Mouse (Mus musculus): Measurements from ENCODE around the gene 1110059E24Rik. TPM values are rescaled to one million over a fixed set of nuclear protein-coding genes. Genes with fewer than 3 reads are reported as not detected.
"Not testable (repeated sequence)": the region's sequence is repeated elsewhere in the genome, so short reads cannot be mapped to it uniquely, and the experiment has no call there.

1110059E24Rik gene
- polyA plus RNA-seq, 1 experiment from 2014 or later = 59.4 TPM

GRCm38 (mm10) chr19:21646142-21646541 lies 6.6 kb downstream of the 1110059E24Rik start:
- no peaks in the 10 kb centered on the region for H3K27me3 ChIP-seq
- WGBS = 78% methylated on average over 6 of the region's 6 CpGs
- no peak for ATAC-seq (ENCODE audit: insufficient number of reproducible peaks, insufficient read depth, low FRiP score, low TSS enrichment, low read depth)
- H3K4me1 ChIP-seq = peaks cover 10% of the 10 kb centered on the region
- no peaks in the 10 kb centered on the region for H3K36me3 ChIP-seq
- H3K9me3 ChIP-seq = no peaks in the 10 kb centered on the region
- no peak overlapping the region for H3K4me3 ChIP-seq
- H3K9ac ChIP-seq = no peak overlapping the region
- no peak overlapping the region for H3K4me2 ChIP-seq
- no peak overlapping the region for H3K27ac ChIP-seq

- no peaks in the 10 kb centered on the region for H3K36me3 ChIP-seq
- 67% methylated on average over 4 of the region's 4 CpGs for WGBS
Measured at GRCm38 (mm10) chr19:21645301-21645700, 7.5 kb downstream of the 1110059E24Rik start.

GRCm38 (mm10) chr19:21643935-21644334 lies 8.8 kb downstream of the 1110059E24Rik start:
- Histone ChIP-seq H3K4me3 (no peak overlapping the region), H3K9ac (no peak overlapping the region), H3K4me2 (no peak overlapping the region), H3K4me1 (peaks cover 5% of the 10 kb centered on the region; the same call in 1 of the 2 replicates), H3K27ac (no peak overlapping the region), H3K9me3 (no peaks in the 10 kb centered on the region), H3K36me3 (no peaks in the 10 kb centered on the region), H3K27me3 (no peaks in the 10 kb centered on the region)
- ATAC-seq (ENCODE audit: insufficient number of reproducible peaks, insufficient read depth, low FRiP score, low TSS enrichment, low read depth) = no peak
- WGBS = 90% methylated on average over 1 of the region's 1 CpGs

More at GRCm38 (mm10) chr19:21645301-21645700, 7.5 kb downstream of the 1110059E24Rik start:
- Histone ChIP-seq H3K4me2 (no peak overlapping the region), H3K27me3 (no peaks in the 10 kb centered on the region), H3K27ac (no peak overlapping the region), H3K9ac (no peak overlapping the region), H3K4me1 (peaks cover 5% of the 10 kb centered on the region; the same call in 1 of the 2 replicates), H3K4me3 (no peak overlapping the region), H3K9me3 (no peaks in the 10 kb centered on the region)
- ATAC-seq (ENCODE audit: insufficient number of reproducible peaks, insufficient read depth, low FRiP score, low TSS enrichment, low read depth) = no peak

GRCm38 (mm10) chr19:21637672-21638071 lies 15.1 kb downstream of the 1110059E24Rik start:
- no peak for ATAC-seq (ENCODE audit: insufficient number of reproducible peaks, insufficient read depth, low FRiP score, low TSS enrichment, low read depth)
- H3K4me2 ChIP-seq = no peak overlapping the region
- peaks cover 3% of the 10 kb centered on the region; the same call in 1 of the 2 replicates for H3K9me3 ChIP-seq
- no peak overlapping the region for H3K4me3 ChIP-seq
- no peak overlapping the region for H3K27ac ChIP-seq
- no peaks in the 10 kb centered on the region for H3K36me3 ChIP-seq
- H3K4me1 ChIP-seq = no peaks in the 10 kb centered on the region
- H3K27me3 ChIP-seq = no peaks in the 10 kb centered on the region
- no peak overlapping the region for H3K9ac ChIP-seq
- WGBS = 81% methylated on average over 7 of the region's 7 CpGs

- Histone ChIP-seq H3K4me2 (no peak overlapping the region), H3K9ac (no peak overlapping the region), H3K4me3 (no peak overlapping the region), H3K4me1 (no peaks in the 10 kb centered on the region), H3K9me3 (peaks cover 3% of the 10 kb centered on the region; the same call in 1 of the 2 replicates), H3K27ac (no peak overlapping the region), H3K36me3 (no peaks in the 10 kb centered on the region), H3K27me3 (no peaks in the 10 kb centered on the region)
- 79% methylated on average over 3 of the region's 3 CpGs for WGBS
- no peak for ATAC-seq (ENCODE audit: insufficient number of reproducible peaks, insufficient read depth, low FRiP score, low TSS enrichment, low read depth)
Measured at GRCm38 (mm10) chr19:21636907-21637306, 15.9 kb downstream of the 1110059E24Rik start.

- H3K9me3 ChIP-seq = peaks cover 3% of the 10 kb centered on the region; the same call in 1 of the 2 replicates
- H3K4me3 ChIP-seq = no peak overlapping the region
- H3K4me2 ChIP-seq = no peak overlapping the region
- no peaks in the 10 kb centered on the region; the same call in 1 of the 2 replicates for H3K4me1 ChIP-seq
- WGBS = 79% methylated on average over 2 of the region's 2 CpGs
- H3K27me3 ChIP-seq = no peaks in the 10 kb centered on the region
- no peak overlapping the region for H3K27ac ChIP-seq
- no peaks in the 10 kb centered on the region for H3K36me3 ChIP-seq
- no peak for ATAC-seq (ENCODE audit: insufficient number of reproducible peaks, insufficient read depth, low FRiP score, low TSS enrichment, low read depth)
- no peak overlapping the region for H3K9ac ChIP-seq
Measured at GRCm38 (mm10) chr19:21635406-21635805, 17.4 kb downstream of the 1110059E24Rik start.

- no peak for ATAC-seq (ENCODE audit: insufficient number of reproducible peaks, insufficient read depth, low FRiP score, low TSS enrichment, low read depth)
- H3K27ac ChIP-seq = no peak overlapping the region
- H3K9me3 ChIP-seq = no peaks in the 10 kb centered on the region
- H3K4me1 ChIP-seq = no peaks in the 10 kb centered on the region; the same call in 1 of the 2 replicates
- H3K4me2 ChIP-seq = no peak overlapping the region
- H3K36me3 ChIP-seq = no peaks in the 10 kb centered on the region
- 59% methylated on average over 14 of the region's 14 CpGs for WGBS
- no peaks in the 10 kb centered on the region for H3K27me3 ChIP-seq
- H3K9ac ChIP-seq = no peak overlapping the region
- no peak overlapping the region for H3K4me3 ChIP-seq
Measured at GRCm38 (mm10) chr19:21630656-21631331, 22.0 kb downstream of the 1110059E24Rik start.

- Histone ChIP-seq H3K27ac (no peak overlapping the region), H3K9ac (no peak overlapping the region), H3K27me3 (no peaks in the 10 kb centered on the region), H3K4me2 (no peak overlapping the region), H3K4me1 (no peaks in the 10 kb centered on the region; the same call in 1 of the 2 replicates), H3K9me3 (no peaks in the 10 kb centered on the region), H3K4me3 (no peak overlapping the region), H3K36me3 (no peaks in the 10 kb centered on the region)
- no peak for ATAC-seq (ENCODE audit: insufficient number of reproducible peaks, insufficient read depth, low FRiP score, low TSS enrichment, low read depth)
- WGBS = 30% methylated on average over 1 of the region's 1 CpGs
Measured at GRCm38 (mm10) chr19:21629501-21629900, 23.3 kb downstream of the 1110059E24Rik start.

GRCm38 (mm10) chr19:21629030-21629429 lies 23.7 kb downstream of the 1110059E24Rik start:
- Histone ChIP-seq H3K36me3 (no peaks in the 10 kb centered on the region), H3K9ac (no peak overlapping the region), H3K27me3 (no peaks in the 10 kb centered on the region), H3K4me3 (no peak overlapping the region), H3K27ac (no peak overlapping the region), H3K4me2 (no peak overlapping the region), H3K4me1 (no peaks in the 10 kb centered on the region; the same call in 1 of the 2 replicates), H3K9me3 (no peaks in the 10 kb centered on the region)
- no peak for ATAC-seq (ENCODE audit: insufficient number of reproducible peaks, insufficient read depth, low FRiP score, low TSS enrichment, low read depth)
- WGBS = 92% methylated on average over 1 of the region's 1 CpGs

- not testable (repeated sequence) for H3K4me2 ChIP-seq; H3K4me3 ChIP-seq; H3K4me1 ChIP-seq; H3K27ac ChIP-seq; H3K36me3 ChIP-seq; H3K27me3 ChIP-seq; H3K9me3 ChIP-seq; ATAC-seq (ENCODE audit: insufficient number of reproducible peaks, insufficient read depth, low FRiP score, low TSS enrichment, low read depth); H3K9ac ChIP-seq
- WGBS = 44% methylated on average over 11 of the region's 11 CpGs
Measured at GRCm38 (mm10) chr19:21628440-21628839, 24.3 kb downstream of the 1110059E24Rik start.

GRCm38 (mm10) chr19:21626271-21626988 lies 26.3 kb downstream of the 1110059E24Rik start:
- ATAC-seq (ENCODE audit: insufficient number of reproducible peaks, insufficient read depth, low FRiP score, low TSS enrichment, low read depth) = no peak
- H3K36me3 ChIP-seq = no peaks in the 10 kb centered on the region
- H3K4me3 ChIP-seq = no peak overlapping the region
- WGBS = 85% methylated on average over 6 of the region's 6 CpGs
- H3K9ac ChIP-seq = no peak overlapping the region
- H3K4me1 ChIP-seq = peaks cover 4% of the 10 kb centered on the region; the same call in 1 of the 2 replicates
- H3K4me2 ChIP-seq = no peak overlapping the region
- H3K27ac ChIP-seq = no peak overlapping the region
- no peaks in the 10 kb centered on the region for H3K27me3 ChIP-seq
- H3K9me3 ChIP-seq = no peaks in the 10 kb centered on the region

GRCm38 (mm10) chr19:21624148-21624535 lies 28.6 kb downstream of the 1110059E24Rik start:
- WGBS = 85% methylated on average over 4 of the region's 4 CpGs
- no peak overlapping the region for H3K4me3 ChIP-seq
- H3K27me3 ChIP-seq = no peaks in the 10 kb centered on the region
- H3K9me3 ChIP-seq = no peaks in the 10 kb centered on the region
- H3K4me1 ChIP-seq = 0 out of 2 replicates have a peak, but pooled peaks cover 4% of the 10 kb centered on the region
- no peak for ATAC-seq (ENCODE audit: insufficient number of reproducible peaks, insufficient read depth, low FRiP score, low TSS enrichment, low read depth)
- H3K4me2 ChIP-seq = no peak overlapping the region
- no peaks in the 10 kb centered on the region for H3K36me3 ChIP-seq
- no peak overlapping the region for H3K9ac ChIP-seq
- H3K27ac ChIP-seq = no peak overlapping the region
